Mouse (Mus musculus): Measurements from ENCODE around the gene 4933430I17Rik.
A peak's percentile ranks its signal among the peaks of the same experiment; 100 is the strongest.

The 4933430I17Rik gene

GRCm38 (mm10) chr4:62503374-62503970 lies 21.7 kb upstream of the 4933430I17Rik start, which contains the start of gene Hdhd3:
Hdhd3 (minus strand) TSS chr4:62503467.
- no peak for DNase-seq (ENCODE audit: low spot score)

DNA sequence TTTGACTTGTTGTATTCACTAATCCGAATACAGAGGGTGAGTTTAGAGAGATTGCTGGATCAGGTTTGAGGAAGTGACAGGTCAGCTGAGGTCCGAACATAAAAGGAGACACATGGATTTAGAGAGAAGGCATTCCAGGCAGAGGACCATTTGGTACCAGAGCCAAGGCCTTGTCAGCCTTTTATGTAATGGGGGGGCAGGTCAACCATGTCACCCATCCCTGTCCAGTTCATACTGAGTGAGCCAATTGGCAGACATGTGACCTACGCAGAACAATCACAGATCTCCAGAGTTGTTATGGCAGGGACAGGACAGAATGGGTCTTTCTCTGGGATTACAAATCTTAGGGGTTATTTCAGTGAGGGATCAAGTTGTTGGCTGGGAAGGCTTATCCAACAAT lies 19.2 kb upstream of the 4933430I17Rik start:
- no peak for DNase-seq (ENCODE audit: low spot score)

- DNase-seq (ENCODE audit: low spot score): peak; percentile 81
These were observed 18.4 kb upstream of the 4933430I17Rik start for GRCm38 (mm10) chr4:62506798-62507197.

DNA sequence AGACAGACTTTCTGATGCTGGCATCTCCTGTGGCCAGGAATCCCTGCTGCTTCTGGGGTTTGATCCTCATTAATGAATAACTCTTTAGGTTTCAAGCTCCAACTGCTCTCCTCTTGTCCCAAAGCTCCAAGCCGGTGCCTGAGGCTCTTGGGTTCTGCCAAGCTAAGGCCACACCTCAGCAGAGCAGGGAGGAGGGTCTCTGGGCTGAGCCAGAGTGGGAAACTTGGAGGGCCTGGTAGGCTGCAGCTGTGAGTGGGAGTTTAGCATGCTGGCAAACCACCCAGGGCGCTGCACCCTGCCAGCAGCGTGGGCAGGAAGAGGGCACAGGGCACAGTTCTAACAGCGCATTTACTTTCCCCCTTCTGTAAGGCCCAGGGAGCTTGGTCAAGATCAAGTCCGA lies 16.3 kb upstream of the 4933430I17Rik start:
- DNase-seq (ENCODE audit: low spot score): no peak

GRCm38 (mm10) chr4:62509946-62510345 lies 15.2 kb upstream of the 4933430I17Rik start:
- DNase-seq (ENCODE audit: low spot score): no peak

DNA sequence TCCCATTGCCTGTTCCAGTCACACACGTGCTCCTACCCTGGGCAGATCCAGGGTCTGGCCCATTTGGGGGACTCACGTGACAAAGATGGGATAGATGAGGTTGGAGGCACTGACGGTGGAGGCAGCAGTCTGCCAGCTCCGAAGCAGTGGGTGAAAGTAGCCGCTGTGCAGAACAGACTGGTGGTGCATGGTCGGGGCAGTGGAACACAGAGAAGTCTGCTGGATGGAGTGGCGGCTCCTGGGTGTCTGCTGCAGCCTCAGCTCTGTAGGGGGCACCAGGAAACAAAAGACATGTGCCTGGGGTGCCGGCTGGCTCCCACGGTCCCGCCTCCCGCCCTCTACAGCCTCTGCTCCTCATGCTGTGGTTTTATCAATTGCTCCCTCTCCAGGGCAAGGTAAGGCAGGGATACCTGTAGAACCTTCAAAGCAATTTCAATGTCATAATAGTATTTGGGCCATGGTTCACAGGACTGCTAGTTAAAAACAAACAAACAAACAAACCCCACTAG lies 11.1 kb upstream of the 4933430I17Rik start:
- no peak for DNase-seq (ENCODE audit: low spot score)

- DNase-seq (ENCODE audit: low spot score): no peak
These were observed 10.2 kb upstream of the 4933430I17Rik start for GRCm38 (mm10) chr4:62514995-62515394.

- DNase-seq (ENCODE audit: low spot score): no peak
These were observed 9.7 kb upstream of the 4933430I17Rik start for GRCm38 (mm10) chr4:62515490-62515889.

DNA sequence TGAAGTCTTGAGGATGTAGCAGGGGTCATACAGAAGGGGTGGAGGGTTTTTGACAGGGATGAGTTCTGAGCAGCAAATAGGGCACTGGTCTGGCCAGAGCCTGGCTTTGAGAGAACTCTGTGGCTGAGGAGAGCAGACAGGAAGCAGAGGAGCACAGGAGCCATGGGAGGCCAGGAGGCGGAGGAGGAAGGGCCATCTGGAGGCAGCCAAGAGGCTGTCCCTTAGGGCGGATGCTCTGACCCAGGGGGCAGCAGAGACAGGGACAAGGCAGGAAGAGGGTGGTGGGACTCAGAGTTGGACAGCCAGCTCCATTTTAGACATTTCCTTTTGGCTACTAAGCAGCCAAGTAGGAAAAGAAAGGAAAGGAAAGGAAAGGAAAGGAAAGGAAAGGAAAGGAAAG lies 9.1 kb upstream of the 4933430I17Rik start:
- no peak for DNase-seq (ENCODE audit: low spot score)

DNA sequence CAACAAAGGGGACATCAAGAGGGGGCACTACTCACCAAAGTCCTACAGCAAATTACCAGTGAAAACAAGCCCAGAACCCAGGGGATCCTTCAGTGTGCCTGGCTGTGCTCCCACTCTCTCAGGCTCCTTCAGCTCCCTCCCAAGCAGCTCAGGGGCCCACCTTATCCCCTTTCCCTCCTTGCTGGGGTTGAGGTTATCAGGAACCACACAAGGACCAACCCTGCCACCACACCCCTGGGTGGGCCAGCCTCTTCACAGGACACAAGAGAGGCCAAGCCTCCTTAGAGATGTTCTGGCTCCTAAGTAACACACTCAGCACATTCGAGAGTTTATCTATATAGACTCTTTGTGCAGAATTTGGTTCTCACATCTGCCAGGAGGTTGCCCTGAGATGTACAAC lies 8.6 kb upstream of the 4933430I17Rik start:
- DNase-seq (ENCODE audit: low spot score): no peak

DNA sequence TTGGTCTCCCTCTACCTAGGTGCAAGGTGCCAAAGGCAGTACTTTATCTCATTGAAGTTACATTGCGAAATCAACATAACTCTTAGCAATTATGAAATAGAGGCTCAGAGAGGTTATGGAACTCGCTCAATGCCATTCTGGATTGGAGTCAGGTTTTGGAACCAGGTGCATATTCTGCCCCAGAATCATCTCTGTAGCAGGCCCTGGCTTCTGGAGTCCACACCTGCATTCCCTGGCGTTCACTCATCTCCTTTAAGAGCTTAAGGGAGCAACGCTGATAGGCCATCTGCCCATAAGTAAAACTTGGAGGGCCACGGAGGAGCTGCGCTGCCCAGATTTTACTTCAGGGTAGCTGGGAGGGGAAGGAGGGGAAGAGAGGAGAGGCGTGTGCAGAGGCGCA lies 8.1 kb upstream of the 4933430I17Rik start:
- DNase-seq (ENCODE audit: low spot score): no peak

DNA sequence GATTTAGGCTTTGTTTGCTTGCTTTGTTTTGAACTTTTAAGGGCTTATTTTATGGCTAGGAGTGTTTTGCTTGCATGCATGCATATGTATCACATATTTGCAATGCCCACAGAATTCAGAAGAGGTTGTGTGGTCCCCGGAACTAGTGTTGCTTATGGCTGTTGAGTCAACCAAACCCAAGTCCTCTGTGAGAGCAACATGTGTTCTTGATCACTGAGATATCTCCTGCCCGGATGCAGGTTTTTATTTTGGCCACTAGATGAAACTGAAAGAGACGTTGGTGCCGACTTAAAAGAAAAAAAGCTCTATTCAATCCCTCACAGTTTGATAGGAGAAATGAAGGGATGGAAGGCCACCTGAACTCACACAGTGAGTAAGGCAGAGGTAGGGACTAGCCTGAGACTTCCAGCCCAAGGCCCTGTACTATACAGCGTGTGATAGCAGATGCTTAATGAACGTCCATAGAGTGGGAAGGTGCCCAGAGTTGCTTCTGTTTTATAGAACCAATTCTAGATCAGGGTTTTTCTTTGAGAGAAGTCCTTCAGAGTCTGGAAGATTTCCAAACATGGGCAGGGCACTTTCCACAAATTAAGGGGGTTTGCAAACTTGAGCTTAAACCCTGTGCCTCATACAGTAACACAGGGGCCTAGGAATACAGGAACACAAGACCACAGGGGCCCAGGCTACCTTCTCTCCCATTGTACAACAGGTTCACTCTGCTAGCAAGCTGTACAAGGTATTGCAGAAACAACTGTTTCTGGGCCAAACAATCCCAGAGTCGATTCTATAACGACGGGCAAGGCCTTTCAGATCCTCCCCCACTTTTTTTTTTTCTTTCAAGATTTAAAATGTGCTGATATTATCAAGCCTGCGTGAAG lies 7.4 kb upstream of the 4933430I17Rik start:
- DNase-seq (ENCODE audit: low spot score): peak; percentile 60

- peak; percentile 90 for DNase-seq (ENCODE audit: low spot score)
These were observed 6.6 kb upstream of the 4933430I17Rik start for GRCm38 (mm10) chr4:62518416-62519121.

- DNase-seq (ENCODE audit: low spot score): no peak
These were observed 5.9 kb upstream of the 4933430I17Rik start for GRCm38 (mm10) chr4:62519122-62519848.

GRCm38 (mm10) chr4:62519849-62520233 lies 5.3 kb upstream of the 4933430I17Rik start, which contains the start of gene Alad:
Alad (minus strand) TSS chr4:62519918.
- DNase-seq (ENCODE audit: low spot score): peak; percentile 98

DNA sequence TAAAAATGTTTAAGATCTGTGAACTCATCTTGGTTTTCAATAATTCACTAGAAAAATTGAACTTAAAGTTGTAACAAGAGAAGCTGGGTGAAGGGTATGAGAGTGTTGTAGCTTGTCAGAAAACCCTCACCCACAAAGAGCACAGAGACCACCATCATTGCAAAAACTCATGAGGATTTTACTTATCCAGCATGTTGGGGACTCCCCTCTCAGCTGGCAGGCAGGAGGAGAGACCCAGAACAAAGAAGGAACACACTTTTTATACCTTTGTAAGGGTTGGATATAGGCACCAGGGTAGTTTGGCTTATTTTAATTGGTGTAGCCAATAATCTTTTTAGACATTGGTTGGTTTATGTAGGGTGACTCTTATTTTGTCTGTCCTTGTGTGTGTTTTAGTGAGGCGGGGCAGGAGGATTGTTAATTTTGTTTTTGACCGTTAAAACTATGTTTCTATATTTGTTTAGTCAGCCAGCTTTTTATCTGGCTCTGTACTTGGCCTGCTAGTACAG lies 4.2 kb upstream of the 4933430I17Rik start:
- no peak for DNase-seq (ENCODE audit: low spot score)

DNA sequence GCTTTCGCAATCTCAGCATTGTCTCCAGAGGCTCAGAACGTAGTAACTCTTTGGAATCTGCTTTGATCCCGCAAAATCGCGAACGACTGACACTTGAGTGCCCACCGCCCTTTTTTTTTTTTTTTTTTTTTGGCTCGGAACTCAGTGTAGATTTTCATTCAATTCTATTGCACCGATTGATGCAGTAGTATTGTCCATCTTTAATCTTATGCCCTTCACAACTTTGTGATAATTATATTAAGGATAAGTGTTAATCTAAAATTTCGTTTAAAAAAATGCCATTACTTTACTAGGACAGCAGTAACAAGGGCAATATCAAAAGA lies 281 bp downstream of the 4933430I17Rik start:
- DNase-seq (ENCODE audit: low spot score): no peak

DNA sequence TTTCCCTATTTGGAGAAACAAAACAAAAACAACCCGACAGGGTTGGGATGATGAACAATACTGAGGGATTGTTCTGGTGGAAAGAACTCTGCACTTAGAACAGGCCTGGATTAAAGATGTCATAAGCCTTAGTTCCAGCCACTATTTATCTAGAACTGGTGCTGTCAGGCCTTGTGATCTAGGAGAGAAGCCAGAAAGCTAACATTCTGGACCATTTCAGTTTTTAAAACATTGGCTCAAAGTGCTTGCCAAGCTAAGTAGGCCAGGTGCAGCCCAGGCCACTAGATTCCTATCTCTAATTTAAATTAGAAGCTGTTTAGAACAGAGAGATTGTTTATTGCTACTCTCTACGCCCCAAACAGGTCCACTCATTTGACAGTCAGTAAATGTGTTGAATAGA lies 1.1 kb downstream of the 4933430I17Rik start:
- no peak for DNase-seq (ENCODE audit: low spot score)

- DNase-seq (ENCODE audit: low spot score): no peak
These were observed 2.5 kb downstream of the 4933430I17Rik start for GRCm38 (mm10) chr4:62527655-62528054.

- DNase-seq (ENCODE audit: low spot score): peak; percentile 75
These were observed 8.6 kb downstream of the 4933430I17Rik start for GRCm38 (mm10) chr4:62533729-62534128.

DNA sequence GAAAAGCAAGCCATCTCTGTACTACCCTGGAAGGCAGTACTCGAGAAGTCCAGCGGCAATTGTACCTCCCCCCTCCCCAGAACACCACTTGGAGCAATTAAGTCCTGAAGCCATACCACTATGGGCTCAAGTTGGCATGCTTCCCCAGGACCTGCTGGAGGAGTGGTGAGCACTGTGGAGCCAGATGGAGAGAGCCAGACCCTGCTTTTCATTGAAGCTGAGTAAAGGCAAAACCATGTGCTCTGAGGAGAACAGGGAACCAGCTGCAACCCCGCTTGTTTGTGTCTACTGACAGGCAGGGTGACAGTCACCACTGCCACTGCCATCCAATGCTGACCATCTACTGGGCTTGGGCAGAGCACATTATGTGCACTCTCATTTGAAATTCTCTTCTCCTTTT lies 16.6 kb downstream of the 4933430I17Rik start:
- DNase-seq (ENCODE audit: low spot score): no peak

- DNase-seq (ENCODE audit: low spot score): peak; percentile 18
These were observed 18.6 kb downstream of the 4933430I17Rik start for GRCm38 (mm10) chr4:62543782-62544181.
